Mouse (Mus musculus): Measurements from ENCODE around the gene Rpsa.

Gene Rpsa

GRCm38 (mm10) chr9:120174436-120175137 is 47.1 kb downstream of the Rpsa start:
- no peak for DNase-seq

GRCm38 (mm10) chr9:120178813-120179212 is 51.3 kb downstream of the Rpsa start:
- no peak for DNase-seq
